Mouse (Mus musculus) limb, embryonic 15.5 days (tissue): Measurements from ENCODE around the gene Sycp2. TPM values are rescaled to one million over a fixed set of nuclear protein-coding genes. Genes with fewer than 3 reads are reported as not detected.

ENCODE experiments used
- ATAC-seq: fragments of 200-750 bp; cut with Nextera tagmentation; 2 replicates; pipeline ENCODE4 v1.8.0; 2017; ENCODE audit warnings: low read depth, moderate TSS enrichment; ENCODE audit not compliant: insufficient number of reproducible peaks, low FRiP score, low TSS enrichment
- H3K27ac ChIP-seq: fragments of 300-500 bp; sonication (generic); 2 replicates; pipeline ENCODE4 v1.5.1; 2015; ENCODE audit warnings: moderate library complexity, mild to moderate bottlenecking, inconsistent platforms
- H3K27me3 ChIP-seq: fragments of 300-500 bp; sonication (generic); 2 replicates; pipeline ENCODE4 v1.6.1; 2015; ENCODE audit warnings: inconsistent platforms
- H3K36me3 ChIP-seq: fragments of 300-500 bp; sonication (generic); 2 replicates; pipeline ENCODE4 v1.6.1; 2015; ENCODE audit warnings: inconsistent platforms
- H3K4me1 ChIP-seq: fragments of 300-500 bp; sonication (generic); 2 replicates; pipeline ENCODE4 v1.6.1; 2015; ENCODE audit warnings: inconsistent platforms
- H3K4me2 ChIP-seq: fragments of 300-500 bp; sonication (generic); 2 replicates; pipeline ENCODE4 v1.6.1; 2015; ENCODE audit warnings: mild to moderate bottlenecking, inconsistent platforms
- H3K4me3 ChIP-seq: fragments of 300-500 bp; sonication (generic); 2 replicates; pipeline ENCODE4 v1.5.1; 2015; ENCODE audit warnings: mild to moderate bottlenecking, inconsistent platforms
- H3K9ac ChIP-seq: fragments of 300-500 bp; sonication (generic); 2 replicates; pipeline ENCODE4 v1.6.1; 2015; ENCODE audit warnings: inconsistent platforms
- H3K9me3 ChIP-seq: fragments of 300-500 bp; sonication (generic); 2 replicates; pipeline ENCODE4 v1.6.1; 2016; ENCODE audit warnings: inconsistent platforms
- WGBS: fragments of 180-500 bp; shearing (Covaris S2); methylation state at CpG from one replicate; pipeline ENCODE4 v1.1.7; 2015; 5-methylcytosine and 5-hydroxymethylcytosine counted together
- polyA plus RNA-seq: library from polyadenylated mRNA; unstranded; fragments of >200 nt; fragmentation: Nextera tagmentation; extraction: Ambion mirVana; gene quantifications from 2 replicates; pipeline ENCODE4 v1.2.1, GENCODE M21; 2015

Sycp2 gene
- polyA plus RNA-seq: 0.06 and 0.08 TPM in 2 replicates

DNA sequence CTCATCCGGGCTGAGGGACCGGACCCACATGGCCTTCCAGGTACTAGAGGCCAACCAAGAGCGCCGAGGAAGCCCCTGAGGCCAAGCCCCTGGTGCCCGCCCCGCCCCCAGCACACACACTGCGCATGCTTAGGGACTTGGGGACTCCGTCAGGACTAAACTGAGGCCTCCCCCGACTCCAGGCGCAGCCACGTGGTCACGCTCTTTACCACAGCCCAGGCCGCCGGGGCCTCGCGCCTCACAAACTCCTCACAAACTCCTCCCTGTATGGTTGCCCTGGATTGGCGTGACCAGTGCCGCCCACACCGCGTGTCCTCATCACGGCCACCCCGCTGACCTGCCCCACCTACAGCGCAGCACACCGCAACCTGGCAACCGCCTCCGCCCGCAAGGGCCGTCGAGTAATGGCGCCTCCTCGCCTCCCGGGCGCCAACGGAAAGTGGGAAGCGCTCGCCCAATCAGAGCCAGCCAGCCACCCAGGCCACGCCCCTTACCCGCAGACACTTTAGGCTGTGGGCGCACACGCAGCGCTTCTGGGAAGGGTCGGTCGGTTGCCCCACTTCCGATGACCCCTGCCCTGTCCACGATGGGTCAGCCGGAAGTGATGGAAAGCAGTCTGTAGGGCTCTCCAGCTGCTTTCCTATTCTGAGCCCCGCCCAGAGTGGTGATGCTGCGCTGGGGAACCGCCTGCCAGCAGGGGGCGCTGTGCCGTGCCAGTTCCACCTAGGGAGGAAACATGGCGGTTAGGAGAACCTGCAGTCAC is at the start of gene Sycp2:
Gene Sycp2, minus strand, starts transcription at position 633 of the 763 bp plus-strand sequence.
- Histone ChIP-seq H3K27me3 (peaks cover 11% of the 10 kb centered on the region; the same call in 1 of the 2 replicates), H3K9ac (no peak within 1 kb of the TSS), H3K4me1 (0 out of 2 replicates have a peak, but pooled peaks cover 2% of the 10 kb centered on the region), H3K36me3 (no peaks in the 10 kb centered on the region), H3K4me2 (no peak within 1 kb of the TSS), H3K4me3 (no peak within 1 kb of the TSS), H3K27ac (no peak within 1 kb of the TSS), H3K9me3 (no peaks in the 10 kb centered on the region)
- ATAC-seq: peak; percentile 63; the same call in 1 of the 2 replicates
- WGBS: 83% methylated on average over 52 of the region's 52 CpGs

DNA sequence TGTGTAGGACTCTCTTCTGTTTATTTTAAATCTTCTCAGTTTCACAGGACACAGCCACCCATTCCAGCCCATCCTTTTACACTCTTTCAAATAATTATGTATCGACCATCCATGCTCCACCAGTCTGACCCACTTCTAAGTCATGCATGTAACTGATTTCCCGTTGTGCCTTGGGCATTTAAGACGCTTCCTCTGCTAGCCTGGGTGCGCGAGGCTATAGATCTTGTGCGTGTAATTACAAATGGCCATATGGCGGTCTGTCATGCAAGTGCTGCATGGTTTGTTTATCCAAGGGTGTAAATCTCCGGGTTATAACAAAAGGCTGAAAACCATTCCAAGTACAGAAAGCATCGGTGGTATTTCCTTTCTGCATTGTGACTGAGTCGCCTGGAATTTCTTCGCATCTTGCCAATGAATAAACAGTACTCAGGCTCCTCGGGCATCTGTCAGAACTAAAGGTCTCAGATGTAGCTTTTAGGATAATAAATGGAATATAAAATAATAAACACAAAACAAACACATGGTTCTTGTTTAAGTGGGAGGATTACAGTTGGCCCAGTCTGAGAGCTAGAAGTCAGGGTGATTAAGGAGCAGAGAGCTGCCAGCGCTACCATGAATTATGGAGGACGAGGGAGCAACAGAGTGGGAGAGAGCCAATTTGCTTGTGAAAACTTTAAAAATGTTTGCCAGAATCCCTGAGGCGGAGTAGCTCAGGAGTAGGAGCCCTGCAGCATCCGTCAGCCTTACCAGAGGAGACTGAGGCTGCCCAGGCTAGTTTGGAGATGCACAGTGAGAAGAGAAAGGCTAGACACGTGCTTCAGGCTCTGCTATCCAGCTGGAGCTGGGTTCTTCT is 47.4 kb upstream of the Sycp2 start:
- Histone ChIP-seq H3K9me3 (no peaks in the 10 kb centered on the region), H3K27ac (peak overlapping the region; percentile 65), H3K9ac (no peak overlapping the region), H3K4me3 (no peak overlapping the region), H3K4me1 (peaks cover 10% of the 10 kb centered on the region), H3K36me3 (no peaks in the 10 kb centered on the region), H3K27me3 (no peaks in the 10 kb centered on the region), H3K4me2 (peak overlapping the region; percentile 5; the same call in 1 of the 2 replicates)
- WGBS: 11% methylated on average over 17 of the region's 17 CpGs
- peak; percentile 84 for ATAC-seq

DNA sequence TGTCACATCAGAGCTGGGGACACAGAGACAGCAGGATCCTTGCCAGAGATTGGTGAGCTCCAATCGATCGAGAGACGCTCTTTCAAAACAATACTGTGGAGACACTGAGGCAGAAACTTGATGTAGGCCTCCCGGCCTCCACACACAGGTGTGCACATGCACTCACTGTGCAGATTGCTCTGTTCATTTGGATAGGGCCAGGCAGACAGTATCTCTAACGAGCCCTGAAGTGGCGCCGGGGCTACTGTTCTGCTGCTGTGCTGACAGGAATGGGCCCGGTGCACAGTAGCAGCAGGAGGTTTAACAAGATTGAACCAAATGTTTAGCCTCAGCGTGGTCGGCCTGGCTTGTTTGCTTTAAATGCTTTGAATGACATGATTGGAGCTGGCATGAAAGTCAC is 43.5 kb upstream of the Sycp2 start:
- no peaks in the 10 kb centered on the region for H3K27me3 ChIP-seq
- H3K9ac ChIP-seq: no peak overlapping the region
- no peak for ATAC-seq
- no peak overlapping the region for H3K4me2 ChIP-seq
- 59% methylated on average over 10 of the region's 10 CpGs for WGBS
- no peak overlapping the region for H3K4me3 ChIP-seq
- no peaks in the 10 kb centered on the region for H3K9me3 ChIP-seq
- no peaks in the 10 kb centered on the region for H3K36me3 ChIP-seq
- H3K27ac ChIP-seq: no peak overlapping the region
- H3K4me1 ChIP-seq: peaks cover 10% of the 10 kb centered on the region

DNA sequence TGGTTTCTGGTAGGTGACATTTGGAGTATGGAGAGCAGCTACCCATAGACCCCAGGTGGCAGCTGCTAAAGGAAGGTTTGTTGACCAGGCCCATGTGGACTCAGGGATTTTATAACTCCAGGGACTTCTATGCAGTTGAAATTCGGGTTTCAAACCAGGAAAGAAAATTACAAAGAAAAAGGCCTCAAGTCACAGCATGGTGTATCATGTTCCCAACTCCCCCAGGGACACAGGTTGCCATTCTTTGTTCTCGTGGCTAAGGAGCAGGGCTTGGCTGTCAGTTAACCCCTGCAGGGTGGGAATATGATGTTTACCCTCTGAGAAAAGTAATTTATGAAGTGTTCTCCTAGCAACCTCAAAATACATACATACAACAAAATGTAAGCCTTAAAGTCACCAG is 42.8 kb upstream of the Sycp2 start:
- Histone ChIP-seq H3K36me3 (no peaks in the 10 kb centered on the region), H3K9ac (no peak overlapping the region), H3K27ac (no peak overlapping the region), H3K4me2 (no peak overlapping the region), H3K9me3 (no peaks in the 10 kb centered on the region), H3K4me1 (peaks cover 6% of the 10 kb centered on the region), H3K4me3 (no peak overlapping the region), H3K27me3 (no peaks in the 10 kb centered on the region)
- 17% methylated on average over 2 of the region's 2 CpGs for WGBS
- ATAC-seq: no peak

DNA sequence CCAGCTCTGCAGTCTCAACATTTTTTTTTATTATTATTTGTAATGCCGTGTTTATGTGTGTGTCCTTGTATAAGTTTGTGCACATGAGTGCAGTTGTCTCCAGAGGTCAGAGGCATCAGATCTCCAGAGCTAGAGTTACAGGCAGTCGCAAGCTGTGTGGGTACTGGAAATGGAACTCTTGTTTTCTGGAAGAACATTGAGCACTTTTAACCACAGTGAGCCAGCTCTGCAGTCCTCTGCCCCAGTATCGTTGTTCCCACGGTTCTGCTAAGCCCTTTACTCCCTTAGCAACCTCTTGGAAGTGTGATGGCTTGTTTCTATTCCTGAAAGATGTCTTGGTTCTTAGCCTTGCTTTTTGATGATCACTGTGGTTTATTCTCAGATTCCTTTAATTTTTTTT is 41.9 kb upstream of the Sycp2 start:
- Histone ChIP-seq H3K9ac (no peak overlapping the region), H3K4me2 (no peak overlapping the region), H3K4me1 (no peaks in the 10 kb centered on the region), H3K4me3 (no peak overlapping the region), H3K9me3 (no peaks in the 10 kb centered on the region), H3K27ac (no peak overlapping the region), H3K36me3 (no peaks in the 10 kb centered on the region), H3K27me3 (no peaks in the 10 kb centered on the region)
- WGBS: 79% methylated on average over 4 of the region's 4 CpGs
- ATAC-seq: no peak

DNA sequence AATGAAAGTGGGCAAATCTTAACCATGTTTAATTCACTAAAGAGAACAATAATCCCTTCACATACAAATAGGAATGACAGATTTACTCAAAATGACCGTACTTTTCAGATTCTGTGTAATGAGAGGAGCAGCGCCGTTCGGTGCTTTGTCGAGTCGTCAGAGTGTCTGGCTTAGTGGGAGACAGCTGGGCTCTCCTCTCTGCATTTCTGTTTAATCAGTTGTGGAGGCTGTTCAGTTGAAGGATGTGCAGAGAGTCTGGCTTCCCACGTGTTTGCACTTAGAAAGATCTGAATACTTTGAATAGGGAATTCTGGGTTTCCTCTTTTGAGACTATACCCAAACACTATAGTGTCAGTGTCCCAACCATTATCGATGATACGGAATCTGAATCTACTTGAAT is 29.8 kb upstream of the Sycp2 start:
- H3K4me1 ChIP-seq: no peaks in the 10 kb centered on the region
- H3K4me3 ChIP-seq: no peak overlapping the region
- no peak overlapping the region for H3K27ac ChIP-seq
- no peaks in the 10 kb centered on the region for H3K36me3 ChIP-seq
- no peak overlapping the region for H3K4me2 ChIP-seq
- no peaks in the 10 kb centered on the region for H3K27me3 ChIP-seq
- 50% methylated on average over 9 of the region's 9 CpGs for WGBS
- no peak for ATAC-seq
- no peak overlapping the region for H3K9ac ChIP-seq
- no peaks in the 10 kb centered on the region for H3K9me3 ChIP-seq

DNA sequence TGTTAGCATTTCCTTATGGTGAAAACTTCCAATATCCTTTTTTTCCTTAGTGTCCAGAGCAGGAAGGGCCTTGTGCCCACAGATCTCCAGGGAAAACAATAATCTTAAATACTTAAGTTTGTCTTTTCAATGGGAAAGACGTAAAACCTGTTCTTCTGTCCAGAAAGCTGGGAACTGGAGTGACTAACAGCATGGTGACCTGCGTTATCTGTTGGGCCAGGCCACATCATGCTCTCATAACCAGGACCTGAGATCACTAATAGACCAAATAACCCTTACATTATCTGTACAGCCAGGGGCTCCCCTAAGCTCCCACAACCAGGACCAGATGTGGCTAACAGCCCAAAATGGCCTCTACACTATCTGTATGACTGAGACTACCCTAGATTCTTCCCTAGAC is 26.4 kb upstream of the Sycp2 start:
- Histone ChIP-seq H3K4me3 (no peak overlapping the region), H3K4me2 (no peak overlapping the region), H3K4me1 (peaks cover 3% of the 10 kb centered on the region; the same call in 1 of the 2 replicates), H3K27me3 (no peaks in the 10 kb centered on the region), H3K36me3 (no peaks in the 10 kb centered on the region), H3K27ac (no peak overlapping the region), H3K9me3 (no peaks in the 10 kb centered on the region), H3K9ac (no peak overlapping the region)
- WGBS: 62% methylated on average over 2 of the region's 2 CpGs
- no peak for ATAC-seq

DNA sequence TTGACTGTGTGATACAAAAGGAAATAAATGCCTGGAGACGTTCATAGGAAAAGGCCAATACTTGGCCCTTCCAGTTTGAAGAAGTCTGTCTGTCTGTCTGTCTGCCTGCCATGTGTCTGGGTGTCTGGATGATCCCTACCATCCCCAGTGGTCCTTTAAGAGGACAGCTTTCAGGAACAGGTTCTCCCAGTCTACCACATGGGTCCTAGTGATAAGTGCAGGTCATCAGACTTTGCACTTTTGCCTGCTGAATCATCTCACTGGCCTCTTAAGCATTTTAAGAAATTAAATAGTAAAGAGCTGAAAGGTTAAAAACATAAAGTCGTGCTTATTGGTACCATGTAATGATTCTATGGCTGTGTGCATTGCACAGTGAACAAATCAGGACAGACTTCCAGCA is 26.0 kb upstream of the Sycp2 start:
- Histone ChIP-seq H3K4me2 (no peak overlapping the region), H3K27me3 (no peaks in the 10 kb centered on the region), H3K9ac (no peak overlapping the region), H3K27ac (no peak overlapping the region), H3K4me3 (no peak overlapping the region), H3K36me3 (no peaks in the 10 kb centered on the region), H3K9me3 (no peaks in the 10 kb centered on the region), H3K4me1 (peaks cover 3% of the 10 kb centered on the region; the same call in 1 of the 2 replicates)
- ATAC-seq: no peak
- WGBS: 70% methylated on average over 2 of the region's 2 CpGs

DNA sequence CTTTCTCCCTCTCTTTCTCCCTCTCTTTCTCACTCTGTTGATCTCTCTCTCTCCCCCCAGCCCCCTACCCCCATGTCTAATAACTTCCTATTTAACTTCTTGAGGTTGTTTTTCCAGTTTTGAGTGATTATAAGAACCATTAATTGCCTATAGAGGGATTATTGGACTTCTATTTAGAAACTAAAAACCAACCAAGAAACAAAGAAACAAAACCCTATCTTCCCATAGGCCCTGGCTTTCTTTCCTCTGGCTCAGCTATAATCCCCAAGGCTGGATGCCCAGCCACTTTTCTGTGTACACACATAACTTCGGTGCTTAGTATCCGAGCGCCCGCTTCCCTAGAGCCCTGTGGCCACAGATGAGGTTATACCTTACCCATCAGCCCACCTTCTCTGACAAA is 22.7 kb upstream of the Sycp2 start, which contains the start of gene Cdh26:
Gene Cdh26, plus strand, starts transcription at position 301 of the 400 bp plus-strand sequence.
- Histone ChIP-seq H3K36me3 (no peaks in the 10 kb centered on the region), H3K27me3 (0 out of 2 replicates have a peak, but pooled peaks cover 10% of the 10 kb centered on the region), H3K4me1 (peaks cover 3% of the 10 kb centered on the region; the same call in 1 of the 2 replicates), H3K9ac (no peak within 1 kb of the TSS), H3K27ac (no peak within 1 kb of the TSS), H3K4me3 (no peak within 1 kb of the TSS), H3K4me2 (no peak within 1 kb of the TSS), H3K9me3 (no peaks in the 10 kb centered on the region)
- 89% methylated on average over 4 of the region's 4 CpGs for WGBS
- no peak for ATAC-seq

DNA sequence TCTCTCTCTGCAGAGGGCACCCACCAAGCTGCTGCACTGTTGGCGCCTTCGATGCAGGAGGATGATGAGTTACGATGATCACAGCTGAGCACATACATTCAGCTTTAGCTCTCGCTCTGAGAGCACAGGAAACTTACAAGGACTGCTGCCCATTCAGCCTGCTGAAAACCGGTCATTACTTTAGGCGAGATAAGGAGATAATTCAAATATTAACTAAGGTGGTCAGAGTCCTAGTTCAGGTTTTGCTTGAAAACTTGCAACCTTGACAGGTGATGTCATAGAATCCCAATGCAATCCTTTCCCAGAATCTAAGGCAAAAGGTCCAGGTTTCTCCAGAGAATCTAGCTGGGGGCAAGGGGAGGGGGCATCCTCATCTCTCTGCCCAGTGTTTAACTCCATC is 21.9 kb upstream of the Sycp2 start:
- Histone ChIP-seq H3K27me3 (0 out of 2 replicates have a peak, but pooled peaks cover 10% of the 10 kb centered on the region), H3K9me3 (no peaks in the 10 kb centered on the region), H3K4me2 (no peak overlapping the region), H3K4me1 (peaks cover 3% of the 10 kb centered on the region; the same call in 1 of the 2 replicates), H3K9ac (no peak overlapping the region), H3K27ac (no peak overlapping the region), H3K36me3 (no peaks in the 10 kb centered on the region), H3K4me3 (no peak overlapping the region)
- 80% methylated on average over 6 of the region's 6 CpGs for WGBS
- ATAC-seq: no peak

DNA sequence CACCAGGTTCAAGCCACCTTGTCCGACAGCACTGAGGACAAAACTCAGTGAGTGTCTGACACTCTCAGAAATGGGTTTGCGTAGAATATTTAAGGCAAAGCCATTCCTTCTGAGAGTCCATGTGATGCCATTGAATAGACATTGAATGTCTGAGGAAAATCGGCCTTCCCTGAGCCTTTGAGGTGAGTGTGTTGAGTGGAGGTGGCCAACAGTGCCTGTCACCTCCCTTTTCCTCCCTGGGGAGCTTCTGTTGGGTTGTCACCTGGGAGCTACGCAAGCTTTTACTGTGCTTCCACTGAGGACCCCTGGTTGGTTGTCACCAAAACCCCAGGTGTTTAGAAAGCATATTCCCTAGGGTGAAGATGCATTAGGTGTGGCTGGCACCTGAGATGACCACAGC is 21.2 kb upstream of the Sycp2 start:
- 81% methylated on average over 4 of the region's 4 CpGs for WGBS
- H3K9ac ChIP-seq: no peak overlapping the region
- no peak for ATAC-seq
- no peak overlapping the region for H3K4me3 ChIP-seq
- no peaks in the 10 kb centered on the region for H3K9me3 ChIP-seq
- H3K36me3 ChIP-seq: no peaks in the 10 kb centered on the region
- H3K27me3 ChIP-seq: 0 out of 2 replicates have a peak, but pooled peaks cover 10% of the 10 kb centered on the region
- peaks cover 3% of the 10 kb centered on the region; the same call in 1 of the 2 replicates for H3K4me1 ChIP-seq
- no peak overlapping the region for H3K27ac ChIP-seq
- no peak overlapping the region for H3K4me2 ChIP-seq

DNA sequence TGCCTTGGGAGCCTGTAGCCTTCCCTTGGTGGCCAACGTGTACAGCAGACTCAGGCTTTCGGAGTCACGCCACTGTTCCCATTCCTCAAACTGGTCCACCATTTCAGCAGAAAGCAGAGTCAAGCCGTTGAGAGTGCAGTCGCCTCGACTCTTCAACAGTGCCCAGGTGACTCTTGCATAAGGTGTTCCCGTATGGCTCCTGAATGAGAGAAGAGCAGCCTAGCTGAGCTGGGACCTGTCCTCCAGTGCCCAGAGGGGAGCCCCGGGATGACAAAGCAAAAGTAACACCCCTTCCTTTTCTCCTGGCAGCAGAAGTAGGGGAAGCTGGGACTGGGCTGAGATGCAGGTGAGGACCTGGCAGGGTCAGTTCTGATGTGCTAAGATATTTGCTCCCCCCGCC is 20.7 kb upstream of the Sycp2 start:
- 72% methylated on average over 9 of the region's 9 CpGs for WGBS
- no peak overlapping the region for H3K27ac ChIP-seq
- no peak for ATAC-seq
- H3K27me3 ChIP-seq: 0 out of 2 replicates have a peak, but pooled peaks cover 10% of the 10 kb centered on the region
- H3K9me3 ChIP-seq: no peaks in the 10 kb centered on the region
- peaks cover 3% of the 10 kb centered on the region; the same call in 1 of the 2 replicates for H3K4me1 ChIP-seq
- no peaks in the 10 kb centered on the region for H3K36me3 ChIP-seq
- H3K4me2 ChIP-seq: no peak overlapping the region
- no peak overlapping the region for H3K9ac ChIP-seq
- no peak overlapping the region for H3K4me3 ChIP-seq
